Mouse (Mus musculus) liver, adult (tissue): ENCODE results near the gene Kirrel3.

Source experiments
- GATA4 ChIP-seq: IDR thresholded peaks from 2 replicates; pipeline ENCODE4 v1.6.1; 2014; ENCODE audit warnings: mild to moderate bottlenecking, low read length; ENCODE audit not compliant: insufficient replicate concordance

Gene Kirrel3

DNA sequence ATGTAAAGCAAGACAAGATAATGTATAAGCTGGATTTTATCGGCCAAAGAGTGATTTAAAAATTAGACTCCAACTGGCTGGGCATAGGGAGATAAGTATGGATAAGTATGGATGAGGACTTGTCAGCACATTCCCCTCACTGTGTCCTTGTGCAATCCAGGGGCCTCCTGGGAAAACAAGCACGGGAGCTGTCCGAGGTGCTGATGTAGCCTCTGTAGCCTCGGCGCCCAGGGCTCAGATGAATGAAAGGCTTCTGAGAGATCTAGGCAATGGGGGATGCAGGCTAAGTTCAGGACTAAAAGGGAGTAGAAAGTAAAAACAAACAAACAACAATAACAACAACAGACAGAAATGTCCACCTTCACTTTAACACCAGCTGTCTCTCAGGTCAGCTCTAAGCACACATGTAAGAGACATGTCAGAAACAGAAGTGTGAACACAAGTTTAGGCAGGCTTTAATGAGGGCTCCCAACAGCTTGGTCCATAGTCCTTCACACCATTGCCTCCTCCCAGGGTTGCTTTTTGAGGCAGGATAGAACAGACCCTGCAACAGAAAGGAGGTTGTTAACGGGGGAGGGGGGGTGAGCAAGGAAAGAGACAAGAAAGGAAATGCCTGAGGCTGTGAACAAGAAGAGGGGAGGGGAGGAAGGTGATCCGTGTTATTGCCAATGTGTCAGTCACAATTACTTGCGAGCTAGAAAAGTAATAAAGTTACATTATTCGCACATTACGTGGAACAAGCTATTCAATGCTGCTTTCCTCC, 352.2 kb downstream of the Kirrel3 start:
- TF ChIP-seq GATA4 = no peak

DNA sequence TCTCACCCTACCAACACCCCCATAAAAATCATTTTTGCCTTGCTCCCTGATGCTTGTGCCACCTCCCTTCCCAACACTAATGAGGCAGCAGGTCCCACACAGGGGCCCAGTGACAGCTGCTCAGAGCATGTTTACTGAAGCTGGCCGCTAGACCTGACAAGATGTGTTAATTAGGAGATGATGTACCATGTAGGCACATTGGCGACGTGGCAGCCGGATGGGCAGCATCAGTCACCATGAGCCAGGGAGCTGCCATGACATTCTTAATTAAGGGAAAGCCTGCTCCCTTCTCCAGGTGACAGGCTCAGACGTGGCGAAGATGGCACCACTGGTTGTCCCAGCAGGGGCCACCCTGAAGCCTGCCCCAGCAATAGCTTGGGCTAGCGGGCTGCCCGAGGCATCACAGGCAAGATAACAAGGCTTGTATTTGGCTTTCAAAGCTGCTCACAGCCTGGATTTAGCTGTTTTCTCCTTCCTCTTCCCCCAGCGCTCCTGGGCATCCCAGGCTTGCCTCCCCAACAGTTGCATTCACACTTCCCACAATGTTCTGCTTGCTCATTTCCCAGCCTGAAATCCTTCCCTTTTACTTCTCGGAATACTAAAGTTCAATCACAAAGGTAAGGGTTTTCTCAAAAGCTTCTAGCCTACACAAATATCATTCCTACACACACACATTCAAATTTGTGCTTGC, 357.7 kb downstream of the Kirrel3 start:
- no peak for TF ChIP-seq GATA4

GRCm38 (mm10) chr9:34846440-34846839, 360.7 kb downstream of the Kirrel3 start:
- no peak for TF ChIP-seq GATA4

GRCm38 (mm10) chr9:34847664-34848063, 362.0 kb downstream of the Kirrel3 start:
- TF ChIP-seq GATA4 = no peak

GRCm38 (mm10) chr9:34851136-34851535, 365.4 kb downstream of the Kirrel3 start:
- no peak for TF ChIP-seq GATA4

DNA sequence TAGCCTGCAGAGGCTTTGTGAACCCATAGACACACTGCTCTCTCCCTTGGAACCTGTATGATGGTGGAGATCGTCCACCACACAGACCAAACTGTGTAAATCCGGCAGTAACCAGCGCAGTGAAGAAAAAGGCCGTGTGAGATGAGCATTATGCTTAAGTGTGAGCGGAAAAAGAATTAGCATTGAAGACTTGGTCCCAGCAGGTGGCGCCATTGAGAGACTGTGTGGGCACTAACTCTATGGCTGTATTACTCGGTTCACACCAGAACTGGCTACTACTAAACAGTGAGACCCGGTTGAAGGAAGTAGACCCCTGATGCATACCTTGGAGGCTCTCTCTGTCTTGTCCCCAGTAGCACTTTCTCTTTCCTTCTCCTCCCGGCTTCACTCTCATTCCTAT, 371.9 kb downstream of the Kirrel3 start:
- no peak for TF ChIP-seq GATA4

- TF ChIP-seq GATA4 = no peak
Observed at GRCm38 (mm10) chr9:34858071-34858470, 372.4 kb downstream of the Kirrel3 start.

- no peak for TF ChIP-seq GATA4
Observed at GRCm38 (mm10) chr9:34860934-34861333, 375.2 kb downstream of the Kirrel3 start.

DNA sequence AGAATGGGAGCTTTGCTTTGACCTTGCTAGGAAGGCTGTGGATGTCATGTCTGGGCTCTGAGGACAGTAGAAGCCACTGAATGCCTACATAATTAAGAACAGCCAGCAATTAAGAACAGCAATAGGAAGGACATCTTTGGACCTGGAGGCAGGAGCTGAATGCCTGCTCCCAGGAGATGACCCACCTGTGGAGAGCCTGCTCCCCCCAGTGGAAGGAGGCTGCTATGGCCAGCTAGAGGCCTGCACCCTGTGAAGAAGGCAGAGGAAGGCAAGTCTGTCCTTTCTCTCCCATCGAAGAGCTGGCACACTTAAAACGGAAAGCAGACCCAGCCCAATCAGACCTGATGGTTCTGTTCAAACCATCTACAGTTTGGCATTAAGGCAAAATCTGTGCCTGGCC, 376.1 kb downstream of the Kirrel3 start:
- no peak for TF ChIP-seq GATA4

- no peak for TF ChIP-seq GATA4
Observed at GRCm38 (mm10) chr9:34865606-34866005, 379.9 kb downstream of the Kirrel3 start.

DNA sequence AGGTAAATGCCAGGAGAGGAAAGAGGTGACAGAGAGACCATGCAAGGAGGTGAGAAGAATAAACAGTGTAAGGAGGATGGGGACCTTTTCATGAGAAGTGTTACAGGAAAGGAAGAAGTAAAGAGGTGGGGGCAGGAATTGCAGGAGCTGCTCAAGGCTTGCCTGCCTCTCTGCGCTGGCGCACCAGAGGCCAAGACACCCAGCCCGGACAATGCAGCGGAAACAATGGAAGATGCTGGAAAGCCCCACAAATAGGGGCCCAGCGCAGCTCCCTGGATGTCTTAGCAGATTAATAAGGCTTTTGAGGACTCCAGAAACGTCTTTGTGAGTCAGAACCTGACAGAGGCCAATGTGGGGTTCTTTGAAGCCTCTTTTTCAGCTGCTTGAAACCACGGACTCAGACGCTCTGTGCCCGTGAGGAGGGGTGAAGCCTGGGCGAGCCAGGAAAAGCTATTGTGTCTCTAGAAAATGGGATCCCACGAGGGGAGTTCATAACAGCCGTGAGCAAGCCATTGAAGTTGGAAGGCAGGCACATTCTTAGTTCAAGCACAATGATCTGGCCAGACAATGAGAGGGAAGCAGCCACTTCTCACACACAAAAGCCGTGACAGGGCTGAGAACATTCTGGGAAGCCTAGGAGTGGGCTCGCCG, 385.7 kb downstream of the Kirrel3 start:
- TF ChIP-seq GATA4 = no peak

DNA sequence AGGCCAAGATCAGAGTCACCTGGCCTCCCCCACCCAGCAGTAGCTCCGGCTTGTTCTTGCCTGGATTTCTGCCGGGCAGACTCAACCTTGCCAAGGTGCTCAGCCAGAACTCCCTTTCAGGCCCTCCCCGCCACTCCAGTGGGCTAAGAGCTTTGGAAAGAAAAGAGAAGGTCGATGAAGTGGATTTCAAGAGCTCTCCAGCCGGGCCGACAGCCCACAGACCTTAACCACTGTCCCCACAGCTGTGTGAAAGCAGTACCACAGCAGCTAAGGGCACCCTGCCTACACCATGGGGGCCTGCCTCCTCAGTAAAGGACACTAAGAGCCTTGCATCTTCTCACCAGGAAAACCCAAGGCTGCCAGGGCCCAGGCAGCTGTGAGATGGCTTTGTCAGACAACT, 389.5 kb downstream of the Kirrel3 start:
- no peak for TF ChIP-seq GATA4

DNA sequence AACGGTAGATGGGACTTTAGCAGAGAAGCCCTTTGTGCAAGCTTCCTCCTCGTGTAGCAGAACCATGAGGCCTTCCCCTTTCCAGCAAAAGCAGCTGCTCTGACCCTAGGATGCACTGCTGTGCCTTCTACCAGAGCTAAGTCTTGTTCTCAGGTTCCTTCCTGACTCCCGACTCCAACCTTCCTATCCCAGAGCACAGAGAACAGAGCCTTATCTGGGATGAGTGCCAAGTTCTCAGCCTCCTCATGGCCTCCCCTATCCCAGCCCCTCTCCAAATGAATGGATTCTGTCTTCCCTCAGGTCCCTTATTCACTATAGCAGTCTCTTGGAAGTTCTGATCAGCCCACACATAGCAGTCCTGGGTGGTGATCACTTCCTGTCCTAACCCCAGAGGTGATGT, 391.5 kb downstream of the Kirrel3 start:
- no peak for TF ChIP-seq GATA4

DNA sequence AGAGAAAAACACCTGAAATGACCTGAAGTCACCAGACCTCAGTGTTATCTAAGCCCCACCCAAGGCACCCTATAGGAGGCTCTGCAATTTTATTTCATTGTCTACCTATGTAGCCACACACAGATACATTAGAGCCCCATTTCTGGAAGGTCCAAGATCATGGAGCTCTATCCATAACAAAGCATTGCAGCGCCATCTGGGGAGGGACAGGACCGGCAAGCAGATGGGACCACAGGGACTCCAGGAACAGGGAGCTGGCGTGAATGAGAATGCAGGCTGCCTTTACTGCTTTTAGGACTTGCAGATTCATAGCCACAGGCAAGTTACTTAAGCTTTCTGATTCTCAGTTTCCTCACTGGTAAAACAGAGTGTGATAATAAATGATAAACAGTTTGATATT, 392.1 kb downstream of the Kirrel3 start:
- TF ChIP-seq GATA4 = no peak

DNA sequence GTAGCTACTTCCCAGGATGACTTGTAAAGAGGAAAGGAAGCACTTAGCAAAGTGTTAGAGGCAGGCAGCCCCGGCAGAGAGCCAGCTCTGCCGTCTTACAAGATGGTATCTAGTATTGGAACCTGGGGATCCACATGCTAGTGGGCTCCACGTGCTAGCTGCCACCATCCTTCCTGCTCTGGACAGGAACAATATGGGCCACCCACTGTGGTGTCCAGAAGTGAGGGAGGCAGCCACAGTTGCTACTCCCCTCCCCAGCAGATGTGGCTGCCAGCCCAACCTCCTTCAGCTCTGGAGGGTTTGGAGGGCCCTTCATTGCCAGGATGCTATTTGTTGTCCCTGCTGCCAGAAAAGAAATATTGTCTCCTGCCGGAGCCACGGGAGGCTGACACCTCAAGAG, 396.1 kb downstream of the Kirrel3 start:
- no peak for TF ChIP-seq GATA4

DNA sequence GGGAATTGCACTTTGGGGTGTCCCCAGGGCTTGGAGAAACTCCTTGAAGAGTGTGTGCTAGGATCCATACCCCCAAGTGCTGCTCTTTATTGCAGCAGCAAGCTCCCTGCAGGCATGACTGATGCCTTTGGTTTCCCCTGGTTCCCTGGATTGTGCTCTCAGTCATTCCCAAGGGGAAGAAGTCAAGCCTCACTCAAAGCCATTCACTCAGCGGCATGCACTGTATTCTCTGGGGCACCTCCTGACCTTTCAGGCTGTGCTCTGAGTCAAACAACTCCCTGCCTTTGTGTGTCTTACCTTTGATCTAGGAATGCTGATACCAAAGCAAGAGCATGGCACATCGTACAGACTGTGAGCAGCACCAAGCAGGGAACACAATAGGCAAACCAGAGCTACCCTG, 396.5 kb downstream of the Kirrel3 start:
- TF ChIP-seq GATA4 = no peak
